8 mouse cellular contexts compared by ENCODE assay signal in genomic region chr9:110880772-110881171, GRCm38 (mm10). TPM values are rescaled to one million over a fixed set of nuclear protein-coding genes. Genes with fewer than 3 reads are reported as not detected.
DNase-seq lines count a peak whose midpoint lies in the region; ATAC-seq lines count a peak whose summit lies in the region.

No protein-coding gene starts in this region.

- H3K9ac ChIP-seq in heart, embryonic 14.5 days (ENCODE audit: low read length): peak overlapping the region; percentile 71; the same call in 1 of the 2 replicates
- no peak overlapping the region for H3K9ac ChIP-seq in limb, embryonic 11.5 days (ENCODE audit: low read length)
- no peak overlapping the region for H3K9ac ChIP-seq in midbrain, embryonic 15.5 days

- H3K36me3 ChIP-seq in heart, embryonic 14.5 days (ENCODE audit: control insufficient read depth, insufficient read depth, low read length): no peaks in the 10 kb centered on the region
- H3K36me3 ChIP-seq in limb, embryonic 11.5 days (ENCODE audit: control insufficient read depth, insufficient read depth, low read length): no peaks in the 10 kb centered on the region
- no peaks in the 10 kb centered on the region for H3K36me3 ChIP-seq in midbrain, embryonic 15.5 days (replicated peaks)

- WGBS in heart, embryonic 14.5 days: 67% methylated on average over 4 of the region's 4 CpGs
- WGBS in limb, embryonic 11.5 days: 83% methylated on average over 4 of the region's 4 CpGs
- WGBS in midbrain, embryonic 15.5 days: 69% methylated on average over 4 of the region's 4 CpGs

- peak; percentile 22 for DNase-seq in ovary, postnatal 14 days (ENCODE audit: low spot score)
- DNase-seq in ovary, postnatal 36 days (ENCODE audit: low spot score): no peak
- DNase-seq in limb, embryonic 11.5 days (ENCODE audit: low spot score): no peak
- no peak for DNase-seq in thymus, postnatal 36 days
- DNase-seq in spleen, adult 12 weeks (ENCODE audit: low spot score): no peak
- no peak for DNase-seq in layer of hippocampus, adult 11-12 months (ENCODE audit: low spot score)

- peak overlapping the region in 1 of 2 experiments; percentile 67; a peak in 2 of 4 replicates for H3K4me3 ChIP-seq in heart, embryonic 14.5 days (ENCODE audit: control insufficient read depth in 1 of 2, insufficient read depth in 1 of 2, low read depth in 1 of 2, low read length in 2 of 2)
- peak overlapping the region; percentile 54; the same call in 1 of the 2 replicates for H3K4me3 ChIP-seq in limb, embryonic 11.5 days (ENCODE audit: low read depth, low read length)
- peak overlapping the region; percentile 48 for H3K4me3 ChIP-seq in midbrain, embryonic 15.5 days

- H3K27me3 ChIP-seq in heart, embryonic 14.5 days (ENCODE audit: control insufficient read depth, insufficient read depth, low read length): peaks cover 8% of the 10 kb centered on the region
- peaks cover 23% of the 10 kb centered on the region for H3K27me3 ChIP-seq in limb, embryonic 11.5 days (ENCODE audit: control insufficient read depth, insufficient read depth, low read length)
- peaks cover 32% of the 10 kb centered on the region for H3K27me3 ChIP-seq in midbrain, embryonic 15.5 days (replicated peaks)

- no peak overlapping the region for H3K27ac ChIP-seq in heart, embryonic 14.5 days (replicated peaks in 1 of 2; ENCODE audit: control insufficient read depth in 1 of 2, insufficient read depth in 1 of 2, low read depth in 2 of 2, low read length in 2 of 2)
- no peak overlapping the region for H3K27ac ChIP-seq in limb, embryonic 11.5 days (replicated peaks; ENCODE audit: low read depth, low read length)
- H3K27ac ChIP-seq in midbrain, embryonic 15.5 days: no peak overlapping the region

- no peaks in the 10 kb centered on the region for H3K9me3 ChIP-seq in heart, embryonic 14.5 days (ENCODE audit: control insufficient read depth, low read length)
- H3K9me3 ChIP-seq in limb, embryonic 11.5 days (ENCODE audit: control insufficient read depth, low read length): no peaks in the 10 kb centered on the region
- no peaks in the 10 kb centered on the region for H3K9me3 ChIP-seq in midbrain, embryonic 15.5 days

- ATAC-seq in heart, embryonic 14.5 days (ENCODE audit: insufficient number of reproducible peaks, insufficient read depth, low FRiP score, low read depth): no peak
- no peak for ATAC-seq in limb, embryonic 11.5 days (ENCODE audit: insufficient number of reproducible peaks, low FRiP score, low TSS enrichment, low read depth)
- no peak for ATAC-seq in midbrain, embryonic 15.5 days (replicated peaks)

- peaks cover 20 to 28% of the 10 kb centered on the region in 2 experiments for H3K4me1 ChIP-seq in heart, embryonic 14.5 days (ENCODE audit: control insufficient read depth in 2 of 2, insufficient read depth in 2 of 2, low read length in 2 of 2)
- 0 out of 2 replicates have a peak, but pooled peaks cover 2% of the 10 kb centered on the region for H3K4me1 ChIP-seq in limb, embryonic 11.5 days (ENCODE audit: control insufficient read depth, insufficient read depth, low read length)
- H3K4me1 ChIP-seq in midbrain, embryonic 15.5 days: peaks cover 15% of the 10 kb centered on the region

- peak overlapping the region; percentile 95 for H3K4me2 ChIP-seq in heart, embryonic 14.5 days (ENCODE audit: low read length)
- peak overlapping the region; percentile 96; the same call in 1 of the 2 replicates for H3K4me2 ChIP-seq in limb, embryonic 11.5 days (ENCODE audit: low read depth, severe bottlenecking)
- H3K4me2 ChIP-seq in midbrain, embryonic 15.5 days: peak overlapping the region; percentile 96

RNA-seq across cellular contexts. Expression of gene Tmie, which starts 0.9 kb away (rescaled TPM):
- 0.16 and 0.20 TPM in 2 replicates for polyA plus RNA-seq in heart, embryonic 14.5 days (2014; fragmentation: Nextera tagmentation; extraction: Ambion mirVana)
- 0.23 and 0.52 TPM in 2 replicates for polyA plus RNA-seq in limb, embryonic 11.5 days (2014; fragmentation: Nextera tagmentation; extraction: Ambion mirVana)
- polyA plus RNA-seq in midbrain, embryonic 15.5 days (2015; fragmentation: Nextera tagmentation; extraction: Ambion mirVana): 2.7 and 3.1 TPM in 2 replicates

RNA-seq across cellular contexts. Expression of gene Als2cl, which starts 1.1 kb away (rescaled TPM):
- polyA plus RNA-seq in heart, embryonic 14.5 days (2014; fragmentation: Nextera tagmentation; extraction: Ambion mirVana): 1.1 and 1.6 TPM in 2 replicates
- polyA plus RNA-seq in limb, embryonic 11.5 days (2014; fragmentation: Nextera tagmentation; extraction: Ambion mirVana): 1.4 and 1.5 TPM in 2 replicates
- polyA plus RNA-seq in midbrain, embryonic 15.5 days (2015; fragmentation: Nextera tagmentation; extraction: Ambion mirVana): 1.2 and 2.0 TPM in 2 replicates

RNA-seq across cellular contexts. Expression of gene Prss50, which starts 23.0 kb away (rescaled TPM):
- not detected in 2 replicates for polyA plus RNA-seq in heart, embryonic 14.5 days (2014; fragmentation: Nextera tagmentation; extraction: Ambion mirVana)
- polyA plus RNA-seq in limb, embryonic 11.5 days (2014; fragmentation: Nextera tagmentation; extraction: Ambion mirVana): 0.51 and 0.69 TPM in 2 replicates
- 0.20 TPM in 1 of 2 replicates, not detected in the other for polyA plus RNA-seq in midbrain, embryonic 15.5 days (2015; fragmentation: Nextera tagmentation; extraction: Ambion mirVana)

RNA-seq across cellular contexts. Expression of gene Fam240a, which starts 35.9 kb away (rescaled TPM):
- polyA plus RNA-seq in heart, embryonic 14.5 days (2014; fragmentation: Nextera tagmentation; extraction: Ambion mirVana): not detected in 2 replicates
- not detected in 2 replicates for polyA plus RNA-seq in limb, embryonic 11.5 days (2014; fragmentation: Nextera tagmentation; extraction: Ambion mirVana)
- polyA plus RNA-seq in midbrain, embryonic 15.5 days (2015; fragmentation: Nextera tagmentation; extraction: Ambion mirVana): not detected in 2 replicates

RNA-seq across cellular contexts. Expression of gene Prss46, which starts 36.5 kb away (rescaled TPM):
- polyA plus RNA-seq in heart, embryonic 14.5 days (2014; fragmentation: Nextera tagmentation; extraction: Ambion mirVana): 0.22 TPM in 1 of 2 replicates, not detected in the other
- polyA plus RNA-seq in limb, embryonic 11.5 days (2014; fragmentation: Nextera tagmentation; extraction: Ambion mirVana): not detected in 2 replicates
- not detected in 2 replicates for polyA plus RNA-seq in midbrain, embryonic 15.5 days (2015; fragmentation: Nextera tagmentation; extraction: Ambion mirVana)
